Mouse (Mus musculus) stomach, postnatal 0 days (tissue): Measurements from ENCODE around the gene Ugt1a10. TPM values are rescaled to one million over a fixed set of nuclear protein-coding genes. Genes with fewer than 3 reads are reported as not detected.

Experiments
- ATAC-seq: fragments of 200-750 bp; cut with Nextera tagmentation; 2 replicates; pipeline ENCODE4 v1.8.0; 2017; ENCODE audit not compliant: low FRiP score, low TSS enrichment
- DNase-seq: peaks from one replicate; pipeline ENCODE4 v3.0.0-alpha.2; 2016; ENCODE audit warnings: low spot score
- H3K27ac ChIP-seq: fragments of 300-500 bp; sonication (generic); replicated peaks from 2 replicates; pipeline ENCODE4 v1.5.1; 2014; ENCODE audit warnings: mild to moderate bottlenecking, control low read depth
- H3K27me3 ChIP-seq: fragments of 300-500 bp; sonication (generic); 2 replicates; pipeline ENCODE4 v1.6.1; 2014; ENCODE audit warnings: low read length; ENCODE audit not compliant: control insufficient read depth, insufficient read depth
- H3K36me3 ChIP-seq: fragments of 300-500 bp; sonication (generic); 2 replicates; pipeline ENCODE4 v1.6.1; 2014; ENCODE audit warnings: low read length, mixed read lengths; ENCODE audit not compliant: control insufficient read depth, insufficient read depth
- H3K4me1 ChIP-seq: fragments of 300-500 bp; sonication (generic); replicated peaks from 2 replicates; pipeline ENCODE4 v1.6.1; 2014; ENCODE audit warnings: antibody characterized with exemption; ENCODE audit not compliant: control insufficient read depth, insufficient read depth
- H3K4me2 ChIP-seq: fragments of 300-500 bp; sonication (generic); replicated peaks from 2 replicates; pipeline ENCODE4 v1.6.1; 2014; ENCODE audit warnings: low read depth, mild to moderate bottlenecking, control low read depth, moderate library complexity
- H3K4me3 ChIP-seq: fragments of 300-500 bp; sonication (generic); 2 replicates; pipeline ENCODE4 v1.5.1; 2014; ENCODE audit warnings: low read depth, low read length, control low read depth
- H3K9ac ChIP-seq: fragments of 300-500 bp; sonication (generic); 2 replicates; pipeline ENCODE4 v1.6.1; 2014; ENCODE audit warnings: mild to moderate bottlenecking, low read length, control low read depth, mixed read lengths
- H3K9me3 ChIP-seq: fragments of 300-500 bp; sonication (generic); 2 replicates; pipeline ENCODE4 v1.6.1; 2016; ENCODE audit warnings: low read length; ENCODE audit not compliant: control insufficient read depth
- CTCF ChIP-seq: IDR thresholded peaks from 2 replicates; pipeline ENCODE4 v1.5.1; 2016; ENCODE audit warnings: antibody characterized with exemption, low read depth, mild to moderate bottlenecking, moderate library complexity
- EP300 ChIP-seq: optimal IDR thresholded peaks from 2 replicates; pipeline ENCODE3; 2016; ENCODE audit warnings: antibody characterized with exemption
- WGBS: fragments of 180-500 bp; shearing (Covaris S2); extraction: QIAGEN DNeasy Blood & Tissue Kit; methylation state at CpG from one replicate; pipeline ENCODE4 v1.1.7; 2014; 5-methylcytosine and 5-hydroxymethylcytosine counted together
- polyA plus RNA-seq: library from polyadenylated mRNA; unstranded; fragments of >200 nt; fragmentation: Nextera tagmentation; extraction: Ambion mirVana; gene quantifications from 2 replicates; pipeline ENCODE4 v1.2.1, GENCODE M21; 2015

Ugt1a10 gene
- polyA plus RNA-seq, 1 experiment from 2014 or later = not detected

DNA sequence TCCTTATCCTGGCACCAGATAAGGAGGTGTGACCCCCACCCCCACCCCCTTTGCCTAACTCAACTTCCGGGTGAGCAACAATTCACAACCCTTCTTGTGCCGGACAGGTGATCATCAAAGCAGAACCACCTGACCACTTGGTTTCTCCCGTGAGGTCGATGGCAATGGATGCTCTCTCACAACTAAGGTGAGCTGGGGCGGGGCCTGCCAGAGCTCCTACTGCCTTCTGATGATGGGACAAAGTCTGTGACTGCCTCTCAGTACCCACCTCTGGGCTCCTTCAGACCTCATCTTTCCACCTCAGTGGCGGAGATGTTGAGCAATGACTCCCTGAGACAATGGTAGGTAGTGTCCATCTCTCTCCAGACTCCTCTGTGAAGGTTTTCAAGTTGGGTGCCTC lies 190.7 kb downstream of the Ugt1a10 start:
- no peak for TF ChIP-seq EP300
- no peak for TF ChIP-seq CTCF
- DNase-seq = no peak
- Histone ChIP-seq H3K4me1 (no peaks in the 10 kb centered on the region), H3K27me3 (no peaks in the 10 kb centered on the region), H3K27ac (no peak overlapping the region), H3K36me3 (no peaks in the 10 kb centered on the region), H3K9ac (no peak overlapping the region), H3K9me3 (peaks cover 48% of the 10 kb centered on the region), H3K4me2 (no peak overlapping the region), H3K4me3 (no peak overlapping the region)
- no peak; the same call in 1 of the 2 replicates for ATAC-seq
- WGBS = 75% methylated on average over 6 of the region's 6 CpGs

DNA sequence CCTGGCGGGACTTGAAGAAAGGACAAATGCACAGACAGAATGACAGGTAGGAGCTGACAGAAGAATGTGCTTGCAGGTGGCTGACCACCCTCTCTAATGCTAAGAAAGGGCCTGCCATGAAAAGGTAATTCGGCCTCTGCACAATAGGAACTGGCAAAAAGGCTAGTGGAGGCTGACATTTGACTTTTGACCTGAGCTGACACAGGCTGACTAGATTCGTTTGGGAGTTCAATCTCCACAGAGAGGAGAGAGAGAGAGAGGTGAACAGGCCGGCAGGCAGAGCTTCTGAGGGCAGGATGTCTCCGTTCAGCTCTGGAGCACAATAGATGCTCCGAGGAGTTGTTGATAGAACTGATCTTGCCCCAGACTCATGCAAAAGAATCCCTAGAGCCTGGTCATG lies 191.2 kb downstream of the Ugt1a10 start:
- Histone ChIP-seq H3K9me3 (peaks cover 47% of the 10 kb centered on the region), H3K4me2 (no peak overlapping the region), H3K36me3 (no peaks in the 10 kb centered on the region), H3K27ac (no peak overlapping the region), H3K9ac (no peak overlapping the region), H3K27me3 (no peaks in the 10 kb centered on the region), H3K4me1 (no peaks in the 10 kb centered on the region), H3K4me3 (no peak overlapping the region)
- ATAC-seq = no peak
- DNase-seq = no peak
- TF ChIP-seq CTCF (no peak), EP300 (no peak)
- WGBS = 46% methylated on average over 6 of the region's 6 CpGs

DNA sequence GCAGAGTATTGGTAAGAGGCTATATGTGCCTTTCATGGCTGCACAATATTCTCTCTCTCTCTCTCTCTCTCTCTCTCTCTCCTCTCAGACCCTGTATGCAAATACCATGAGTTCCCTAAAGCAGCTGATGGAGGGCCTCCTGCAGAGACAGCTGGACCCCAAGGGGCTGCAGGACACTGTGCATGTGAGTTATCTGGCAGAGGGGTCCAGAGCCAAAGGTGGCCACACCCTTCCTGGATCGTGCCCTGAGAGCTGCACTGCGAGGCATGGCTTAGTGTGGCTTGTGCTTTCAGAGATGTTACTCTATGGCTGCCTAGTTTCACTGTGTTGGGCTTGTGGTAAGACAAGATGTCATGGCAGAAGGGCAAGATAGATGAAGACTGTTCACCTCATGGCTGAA lies 192.5 kb downstream of the Ugt1a10 start:
- H3K4me1 ChIP-seq = no peaks in the 10 kb centered on the region
- 43% methylated on average over 2 of the region's 2 CpGs for WGBS

DNA sequence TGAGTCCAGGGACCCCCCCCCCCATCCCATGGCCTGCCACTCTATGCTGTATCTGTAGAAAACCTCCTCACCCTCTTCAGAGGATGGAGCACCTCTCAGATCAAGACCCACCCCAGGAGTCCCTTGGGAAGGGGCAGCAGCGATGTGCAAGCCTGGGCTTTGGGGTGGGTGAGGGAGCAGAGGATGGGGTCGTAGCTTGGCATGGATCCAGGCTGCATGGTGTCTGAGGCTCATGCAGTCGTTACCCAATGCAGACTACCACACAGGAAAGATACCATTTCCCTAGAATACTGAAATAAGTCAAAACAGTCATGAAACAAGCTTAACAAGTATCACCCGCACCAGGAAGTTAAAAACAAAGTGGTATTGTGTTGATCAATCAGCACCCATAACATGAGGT lies 193.5 kb downstream of the Ugt1a10 start:
- Histone ChIP-seq H3K4me1 (no peaks in the 10 kb centered on the region), H3K27me3 (no peaks in the 10 kb centered on the region), H3K27ac (no peak overlapping the region), H3K4me2 (no peak overlapping the region), H3K9me3 (peaks cover 40% of the 10 kb centered on the region), H3K4me3 (no peak overlapping the region), H3K36me3 (no peaks in the 10 kb centered on the region), H3K9ac (no peak overlapping the region)
- ATAC-seq (no peak), DNase-seq (no peak)
- no peak for TF ChIP-seq CTCF
- no peak for TF ChIP-seq EP300
- 65% methylated on average over 4 of the region's 4 CpGs for WGBS

More for the DNA sequence above, 192.5 kb downstream of the Ugt1a10 start:
- H3K27me3 ChIP-seq = no peaks in the 10 kb centered on the region
- H3K36me3 ChIP-seq = no peaks in the 10 kb centered on the region
- no peak for TF ChIP-seq CTCF
- TF ChIP-seq EP300 = no peak
- H3K27ac ChIP-seq = no peak overlapping the region
- H3K4me3 ChIP-seq = no peak overlapping the region
- no peak overlapping the region for H3K4me2 ChIP-seq
- H3K9ac ChIP-seq = no peak overlapping the region
- ATAC-seq = no peak
- DNase-seq = no peak
- H3K9me3 ChIP-seq = peaks cover 42% of the 10 kb centered on the region

DNA sequence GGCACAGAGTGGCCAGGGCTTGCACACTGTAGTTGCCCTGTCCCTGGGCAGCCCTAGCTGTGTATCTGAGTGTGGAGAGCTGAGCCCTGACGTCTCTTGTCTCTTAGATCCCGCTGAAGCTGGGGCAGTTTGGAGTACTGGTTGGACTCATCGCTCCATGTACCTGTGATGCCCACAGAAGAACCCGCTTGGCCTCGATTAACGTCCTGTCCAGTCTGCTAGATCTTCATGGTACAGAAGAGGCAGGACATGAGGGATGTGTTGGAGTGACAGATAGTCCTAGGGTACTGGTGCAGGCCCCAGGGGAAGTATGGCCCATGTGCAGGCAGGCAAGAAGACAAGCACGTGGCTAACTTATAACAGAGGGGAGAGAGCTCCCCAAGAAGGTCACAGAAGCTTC lies 194.4 kb downstream of the Ugt1a10 start:
- Histone ChIP-seq H3K9me3 (peaks cover 39% of the 10 kb centered on the region), H3K9ac (no peak overlapping the region), H3K36me3 (no peaks in the 10 kb centered on the region), H3K27me3 (no peaks in the 10 kb centered on the region), H3K4me2 (no peak overlapping the region), H3K4me1 (no peaks in the 10 kb centered on the region), H3K27ac (no peak overlapping the region), H3K4me3 (no peak overlapping the region)
- DNase-seq = no peak
- ATAC-seq = no peak
- WGBS = 77% methylated on average over 7 of the region's 7 CpGs
- TF ChIP-seq EP300 (no peak), CTCF (no peak)

DNA sequence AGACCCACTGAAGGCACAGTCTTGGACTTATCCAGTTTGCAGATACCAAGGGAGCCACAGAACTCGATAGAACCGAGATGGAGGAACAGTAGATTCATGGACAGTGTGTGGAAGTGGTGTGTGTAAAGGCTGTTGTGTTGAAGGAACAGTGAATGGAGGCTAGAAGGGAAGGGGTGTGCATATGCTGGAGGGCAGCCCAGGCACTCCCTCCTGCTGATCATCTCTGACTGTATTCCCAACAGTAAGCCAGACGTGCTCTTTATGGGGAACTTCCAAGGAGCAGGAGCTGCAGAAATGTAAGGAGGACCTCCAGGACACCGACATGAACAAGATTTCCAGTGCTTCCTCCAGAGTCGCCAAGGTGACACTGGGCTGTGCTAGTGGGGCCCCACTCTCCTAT lies 194.8 kb downstream of the Ugt1a10 start:
- H3K27ac ChIP-seq = no peak overlapping the region
- ATAC-seq (no peak), DNase-seq (no peak)
- H3K27me3 ChIP-seq = no peaks in the 10 kb centered on the region
- 77% methylated on average over 5 of the region's 5 CpGs for WGBS
- H3K9ac ChIP-seq = no peak overlapping the region
- no peaks in the 10 kb centered on the region for H3K4me1 ChIP-seq
- H3K36me3 ChIP-seq = no peaks in the 10 kb centered on the region
- no peak overlapping the region for H3K4me2 ChIP-seq
- H3K9me3 ChIP-seq = peaks cover 40% of the 10 kb centered on the region
- TF ChIP-seq EP300 (no peak), CTCF (no peak)
- no peak overlapping the region for H3K4me3 ChIP-seq
